Mouse (Mus musculus) adrenal gland, postnatal 10 days (tissue): ENCODE measurements around the gene Ergic1. TPM values are rescaled to one million over a fixed set of nuclear protein-coding genes. Genes with fewer than 3 reads are reported as not detected.

Experiments used
- DNase-seq: peaks from one replicate; pipeline ENCODE4 v3.0.0; 2021; ENCODE audit warnings: mixed read lengths
- total RNA-seq, 2 experiments: library from RNA; stranded (reverse); gene quantifications; 2 replicates each; pipeline ENCODE4 v1.2.3; 2021

Ergic1 gene
- total RNA-seq, 2 experiments from 2014 or later: 137 to 143 TPM

- no peak for DNase-seq
Measured at GRCm38 (mm10) chr17:26601514-26601913, 40.2 kb downstream of the Ergic1 start.

GRCm38 (mm10) chr17:26601926-26602325 is 40.6 kb downstream of the Ergic1 start:
- no peak for DNase-seq

GRCm38 (mm10) chr17:26602371-26602885 is 41.1 kb downstream of the Ergic1 start:
- peak; percentile 81 for DNase-seq

- DNase-seq: no peak
Measured at GRCm38 (mm10) chr17:26603311-26603710, 42.0 kb downstream of the Ergic1 start.

- no peak for DNase-seq
Measured at GRCm38 (mm10) chr17:26605636-26606035, 44.3 kb downstream of the Ergic1 start.

GRCm38 (mm10) chr17:26606516-26606915 is 45.2 kb downstream of the Ergic1 start:
- peak; percentile 60 for DNase-seq

GRCm38 (mm10) chr17:26608348-26608747 is 47.1 kb downstream of the Ergic1 start:
- DNase-seq: no peak

GRCm38 (mm10) chr17:26608877-26609276 is 47.6 kb downstream of the Ergic1 start:
- DNase-seq: no peak

GRCm38 (mm10) chr17:26609820-26610219 is 48.5 kb downstream of the Ergic1 start:
- DNase-seq: no peak

- DNase-seq: peak; percentile 74
Measured at GRCm38 (mm10) chr17:26611328-26611727, 50.0 kb downstream of the Ergic1 start.

GRCm38 (mm10) chr17:26611918-26612317 is 50.6 kb downstream of the Ergic1 start:
- no peak for DNase-seq

- no peak for DNase-seq
Measured at GRCm38 (mm10) chr17:26614286-26614685, 53.0 kb downstream of the Ergic1 start.

GRCm38 (mm10) chr17:26614708-26615486 is 53.6 kb downstream of the Ergic1 start:
- DNase-seq: no peak

GRCm38 (mm10) chr17:26616696-26617095 is 55.4 kb downstream of the Ergic1 start:
- DNase-seq: no peak

- DNase-seq: no peak
Measured at GRCm38 (mm10) chr17:26618498-26618897, 57.2 kb downstream of the Ergic1 start.

- DNase-seq: no peak
Measured at GRCm38 (mm10) chr17:26619577-26619976, 58.3 kb downstream of the Ergic1 start.

- no peak for DNase-seq
Measured at GRCm38 (mm10) chr17:26620292-26620691, 59.0 kb downstream of the Ergic1 start.

- DNase-seq: peak; percentile 79
Measured at GRCm38 (mm10) chr17:26620786-26621766, 59.8 kb downstream of the Ergic1 start.

- no peak for DNase-seq
Measured at GRCm38 (mm10) chr17:26621912-26622311, 60.6 kb downstream of the Ergic1 start.

GRCm38 (mm10) chr17:26623991-26624390 is 62.7 kb downstream of the Ergic1 start:
- DNase-seq: no peak

- DNase-seq: peak; percentile 56
Measured at GRCm38 (mm10) chr17:26624999-26625398, 63.7 kb downstream of the Ergic1 start.

GRCm38 (mm10) chr17:26625521-26626010 is 64.3 kb downstream of the Ergic1 start:
- no peak for DNase-seq

GRCm38 (mm10) chr17:26628479-26628878 is 67.2 kb downstream of the Ergic1 start:
- DNase-seq: no peak
